Mouse (Mus musculus) adrenal gland, adult 18-20 months (tissue): Measurements from ENCODE around the gene Btbd8. TPM values are rescaled to one million over a fixed set of nuclear protein-coding genes. Genes with fewer than 3 reads are reported as not detected.

Experiments used
- DNase-seq, 2 experiments: peaks; one replicate each; pipeline ENCODE4 v3.0.0; 2021 to 2022; ENCODE audit warnings: low spot score in 2 of 2
- long read RNA-seq, 2 experiments: library from polyadenylated mRNA; stranded (forward); transcript quantifications; one replicate each; pipeline ENCODE4 v2.0.0; 2021
- total RNA-seq, 2 experiments: library from RNA; stranded (reverse); gene quantifications; 1 replicate in 1 of 2; 2 replicates in 1 of 2; pipeline ENCODE4 v1.2.3; 2021

Gene Btbd8
- 1 to 10 TPM; 4.9 to 5.6 TPM for total RNA-seq
- long read RNA-seq, experiment 1, partial matches to known transcripts = 0 of 2 reads
- long read RNA-seq, experiment 1, other reads (novel, unspliced or antisense) = 2 of 2 reads
- long read RNA-seq, experiment 2, partial matches to known transcripts = 1 of 3 reads
- long read RNA-seq, experiment 2, other reads (novel, unspliced or antisense) = 2 of 3 reads

- peak; percentile 93 for DNase-seq
These were observed at the start of gene Btbd8 for GRCm38 (mm10) chr5:107437464-107438281. Btbd8 (plus strand) TSS chr5:107437997.

DNA sequence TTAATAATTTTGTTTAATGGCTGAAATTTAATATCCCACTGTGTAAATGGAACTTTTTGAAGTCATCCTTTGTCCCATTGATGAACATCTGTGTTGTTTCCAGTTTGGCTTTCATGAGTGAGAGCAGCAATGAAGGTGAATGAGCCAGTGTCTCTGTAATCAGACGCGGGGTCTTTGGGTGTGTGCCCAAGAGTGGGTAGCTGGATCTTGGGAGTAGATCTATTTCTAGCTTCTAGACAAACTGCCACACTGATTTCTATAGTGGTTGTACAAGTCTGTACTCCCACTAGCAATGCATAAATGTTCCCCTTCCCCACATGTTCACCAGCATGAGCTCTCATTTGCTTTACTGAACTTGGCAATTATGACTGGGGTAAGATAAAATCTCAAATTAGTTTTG lies 48.4 kb upstream of the Btbd8 start:
- DNase-seq = no peak

DNA sequence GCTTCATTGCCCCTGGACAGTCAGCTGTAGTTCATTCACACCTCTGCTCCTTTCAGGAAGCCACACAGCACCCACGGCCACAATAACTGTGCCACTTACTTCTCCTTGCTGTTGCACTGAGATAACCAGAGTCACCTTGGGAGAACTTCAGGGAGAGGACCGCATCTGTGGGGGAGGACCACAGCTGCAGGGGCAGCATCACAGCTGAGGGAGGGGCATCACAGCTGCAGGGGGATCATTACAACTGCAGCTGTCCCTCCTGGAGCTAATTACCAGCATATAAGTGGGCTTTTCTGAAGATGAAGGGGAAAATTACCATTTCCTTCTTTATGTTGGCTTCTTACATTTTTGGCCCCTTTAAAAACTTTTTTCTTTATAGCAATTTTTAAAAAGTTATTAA lies 43.4 kb upstream of the Btbd8 start:
- no peak for DNase-seq

DNA sequence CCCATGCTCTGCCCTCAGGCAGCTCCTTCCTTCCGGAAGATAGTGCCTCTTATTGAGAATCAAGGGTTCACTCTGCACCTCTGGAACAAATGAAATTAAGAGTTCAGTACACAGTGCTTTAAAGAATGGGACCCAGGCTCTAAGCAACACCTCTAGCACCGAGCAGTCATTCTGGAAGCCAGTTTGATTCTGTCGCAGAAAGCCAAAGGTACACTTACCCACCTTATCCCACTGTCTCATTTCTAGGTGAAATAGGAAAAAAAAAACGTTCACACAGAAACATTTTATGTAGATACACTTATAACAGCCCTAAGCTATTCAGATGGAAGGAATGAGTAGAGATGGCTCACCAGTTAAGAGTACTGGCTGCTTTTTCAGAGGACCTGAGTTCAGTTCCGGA lies 35.4 kb upstream of the Btbd8 start, which contains the start of gene Ephx4:
Gene Ephx4 (plus strand): TSS at position 301 of the 400 bp plus-strand sequence.
- no peak for DNase-seq

- peak; percentile 12 to 22 for DNase-seq
These were observed 34.5 kb upstream of the Btbd8 start for GRCm38 (mm10) chr5:107403011-107403946.

GRCm38 (mm10) chr5:107403947-107404684 lies 33.7 kb upstream of the Btbd8 start:
- no peak for DNase-seq

GRCm38 (mm10) chr5:107405361-107405760 lies 32.4 kb upstream of the Btbd8 start:
- DNase-seq = no peak

DNA sequence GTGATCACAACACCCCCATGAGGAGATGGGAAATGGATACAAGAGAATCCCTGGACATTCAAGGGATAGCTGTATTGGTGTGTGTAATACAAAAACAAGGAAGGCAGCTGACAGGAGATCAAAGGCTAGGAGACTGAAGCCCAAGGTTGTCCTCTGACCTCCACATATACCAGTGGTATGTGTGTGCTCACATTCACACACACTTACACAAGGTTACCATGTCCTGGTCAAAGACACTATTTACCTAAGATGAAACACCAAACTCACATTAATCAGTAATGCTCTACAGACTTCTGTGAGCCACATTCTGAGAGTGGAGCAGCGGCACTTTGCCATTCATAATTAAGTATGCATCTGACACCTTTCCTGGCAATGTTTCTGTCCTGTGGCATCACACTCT lies 27.5 kb upstream of the Btbd8 start:
- DNase-seq = no peak

- no peak for DNase-seq
These were observed 26.5 kb upstream of the Btbd8 start for GRCm38 (mm10) chr5:107411326-107411725.

DNA sequence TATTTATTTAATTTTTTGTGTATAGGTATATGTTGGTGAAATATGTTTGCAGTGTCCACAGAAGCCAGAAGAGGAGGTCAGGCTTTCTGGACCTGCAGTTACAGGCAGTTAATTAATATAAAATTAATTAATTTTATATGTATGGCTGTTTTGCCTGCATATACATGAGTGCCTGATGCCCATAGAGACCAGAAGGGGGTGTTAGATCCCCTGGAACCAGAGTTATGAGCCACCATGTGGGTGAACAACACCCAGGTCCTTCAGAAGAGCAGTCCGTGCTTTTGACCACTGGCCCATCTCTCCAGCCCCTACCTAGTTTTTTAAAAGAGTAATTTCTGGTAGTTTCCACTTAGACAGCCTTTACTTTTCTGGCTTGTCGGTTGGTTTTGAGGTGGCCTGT lies 25.5 kb upstream of the Btbd8 start:
- no peak for DNase-seq

DNA sequence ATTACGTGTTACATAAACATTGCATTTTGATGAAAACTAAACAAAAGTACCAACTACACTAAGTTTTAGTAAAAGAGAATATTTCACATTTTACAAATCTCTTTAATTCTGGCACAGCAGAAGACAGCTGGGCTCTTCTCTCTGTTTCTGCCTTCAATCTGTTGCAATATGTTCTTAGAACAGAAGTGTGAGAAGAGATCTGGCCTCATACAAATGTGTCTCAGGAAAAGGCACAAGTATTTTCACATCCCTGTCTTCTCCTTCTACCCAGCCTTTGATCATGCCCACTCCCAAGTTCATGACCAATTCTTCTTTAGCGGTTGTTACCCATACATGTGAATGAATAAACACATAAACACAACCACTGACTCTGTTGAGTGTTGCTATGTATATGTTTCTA lies 22.7 kb upstream of the Btbd8 start:
- no peak for DNase-seq

- DNase-seq = no peak
These were observed 16.1 kb upstream of the Btbd8 start for GRCm38 (mm10) chr5:107421676-107422075.

DNA sequence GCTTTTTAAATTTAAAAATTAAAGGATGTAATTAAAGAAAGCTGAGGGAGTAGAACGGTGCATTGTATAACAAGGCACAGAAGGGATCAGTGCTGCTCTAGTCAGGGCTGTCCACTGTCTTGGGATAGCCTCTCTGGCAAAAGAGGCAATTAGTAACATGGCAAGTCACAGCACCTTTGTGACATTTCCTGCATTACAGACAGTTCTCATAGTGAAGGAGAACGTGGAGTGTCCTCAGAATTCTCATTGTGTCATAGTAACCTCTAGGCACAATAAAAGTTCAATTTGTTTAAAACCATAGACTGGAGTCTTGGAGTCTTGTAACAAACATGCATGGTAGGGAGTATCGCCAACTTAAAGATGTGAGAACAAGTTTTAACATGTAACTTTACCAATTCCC lies 6.5 kb upstream of the Btbd8 start, which contains the start of gene Lpcat2b:
Gene Lpcat2b (plus strand): TSS at position 301 of the 400 bp plus-strand sequence.
- DNase-seq = no peak

GRCm38 (mm10) chr5:107434001-107434400 lies 3.8 kb upstream of the Btbd8 start:
- no peak for DNase-seq

DNA sequence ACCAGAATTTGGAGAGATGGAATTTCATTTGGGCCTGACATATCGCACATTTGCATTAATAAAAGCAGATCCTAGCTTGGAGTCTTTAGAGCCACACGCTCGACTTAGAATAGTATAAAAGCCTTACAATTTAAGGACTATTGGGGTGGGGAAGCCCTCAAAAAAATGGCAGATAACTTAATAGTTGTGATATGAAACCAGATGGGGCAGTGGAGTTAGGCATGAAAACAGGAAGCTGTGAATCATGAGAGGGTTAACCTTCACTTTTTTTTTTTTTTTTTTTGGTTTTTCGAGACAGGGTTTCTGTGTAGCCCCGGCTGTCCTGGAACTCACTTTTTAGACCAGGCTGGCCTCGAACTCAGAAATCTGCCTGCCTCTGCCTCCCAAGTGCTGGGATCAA lies 1.6 kb upstream of the Btbd8 start:
- no peak for DNase-seq

DNA sequence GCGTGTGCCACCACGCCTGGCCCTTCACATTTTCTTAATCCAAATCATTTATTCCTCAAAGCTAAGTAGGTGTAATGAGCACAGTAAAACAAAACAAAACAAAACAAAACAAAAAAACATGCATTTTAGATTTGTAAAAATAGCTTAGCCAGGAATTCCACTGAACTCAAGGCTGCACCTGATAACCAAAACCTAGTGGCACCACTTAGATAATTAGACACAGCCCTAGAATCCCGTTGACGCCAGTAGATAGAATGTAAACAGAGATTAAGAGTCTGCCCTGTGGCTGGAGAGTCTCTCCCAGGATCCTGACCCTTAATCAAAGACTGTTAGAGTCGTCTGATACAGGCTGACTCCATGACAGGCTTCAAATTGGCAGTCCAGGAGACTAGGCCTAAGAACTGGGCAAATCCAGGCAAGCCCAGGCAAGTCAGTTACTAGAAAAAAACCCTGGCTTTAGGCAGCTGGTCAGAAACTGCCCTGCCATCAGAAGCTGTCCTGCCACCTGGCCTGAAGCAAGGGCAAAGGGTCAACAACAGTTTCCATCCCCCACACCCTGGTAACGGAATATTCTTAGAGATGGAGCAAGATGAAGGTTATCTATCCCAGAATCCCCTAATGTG lies 1.1 kb upstream of the Btbd8 start:
- DNase-seq = no peak

GRCm38 (mm10) chr5:107438353-107438752 lies 556 bp downstream of the Btbd8 start:
- no peak for DNase-seq

DNA sequence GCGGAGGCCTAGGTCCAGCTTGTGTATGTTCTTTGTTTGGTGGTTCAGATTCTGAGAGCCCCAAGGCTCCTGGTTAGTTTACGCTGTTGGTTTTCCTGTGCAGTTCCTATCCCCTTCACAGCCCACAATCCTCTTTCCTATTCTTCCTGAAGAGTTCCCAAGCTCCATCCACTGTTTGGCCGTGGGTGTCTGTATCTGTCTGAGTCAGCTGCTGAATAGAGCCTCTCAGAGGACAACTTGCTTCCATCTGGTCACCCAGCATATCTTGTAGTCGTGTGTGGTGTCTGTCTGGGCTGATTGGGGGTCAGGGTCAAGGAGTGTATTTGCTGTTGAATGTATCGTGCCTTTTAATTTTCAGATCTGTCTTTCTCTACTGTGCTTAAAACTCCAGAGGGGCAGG lies 4.1 kb downstream of the Btbd8 start:
- DNase-seq = no peak

DNA sequence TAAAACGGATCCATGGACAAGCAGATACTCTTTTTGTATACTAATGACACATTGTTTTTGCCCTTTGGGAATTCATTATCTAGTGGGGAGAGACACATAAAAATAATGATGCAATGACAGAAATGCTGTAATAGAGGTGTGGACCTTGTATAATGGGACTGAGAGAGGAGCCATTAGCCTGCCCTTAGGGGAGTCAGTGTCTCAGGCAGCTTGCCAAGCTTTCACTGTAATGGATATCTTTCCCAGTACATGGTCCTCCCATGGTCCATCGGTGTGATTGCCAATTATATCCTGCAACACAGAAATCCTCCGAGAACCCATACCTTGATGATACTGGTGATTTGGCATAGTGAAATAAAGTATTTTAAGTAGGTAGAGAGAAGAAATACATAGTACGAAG lies 6.5 kb downstream of the Btbd8 start:
- DNase-seq = no peak

DNA sequence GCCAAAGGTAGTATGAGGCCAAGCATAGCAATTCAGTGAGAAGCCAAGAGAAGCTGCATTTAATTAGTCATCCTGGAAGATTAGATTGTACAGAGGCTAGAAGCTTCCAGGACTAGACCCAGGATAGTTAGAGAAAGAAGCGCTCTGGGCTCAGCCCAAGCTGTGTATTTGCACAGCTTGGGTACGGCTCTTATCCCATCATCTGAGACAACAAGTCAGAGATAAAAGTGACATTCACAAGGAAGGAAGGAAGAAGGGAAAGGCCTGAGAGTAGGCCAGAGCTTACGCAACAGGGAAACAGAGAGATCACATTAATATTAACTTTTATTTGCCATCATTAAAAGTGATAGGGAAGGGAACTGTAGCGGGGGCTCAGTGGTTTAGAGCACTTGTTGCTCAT lies 10.2 kb downstream of the Btbd8 start:
- DNase-seq = no peak
